Mouse (Mus musculus) left cerebral cortex, postnatal 10 days (tissue): ENCODE results near the gene Ttc27. TPM values are rescaled to one million over a fixed set of nuclear protein-coding genes. Genes with fewer than 3 reads are reported as not detected.

Experiments used
- DNase-seq, 2 experiments: peaks; one replicate each; pipeline ENCODE4 v3.0.0; 2021 to 2022; ENCODE audit warnings: low spot score in 2 of 2, mixed read lengths in 1 of 2; ENCODE audit errors: extremely low spot score in 1 of 2
- intact Hi-C: fragments of 180-260 bp; cut with DNase I; formaldehyde crosslinking; loops from one replicate; pipeline ENCODE4 v1.15.1; 2025
- total RNA-seq, 2 experiments: library from RNA; stranded (reverse); gene quantifications; 2 replicates each; pipeline ENCODE4 v1.2.3; 2021

Ttc27 gene
- total RNA-seq, 2 experiments from 2014 or later, result 28.9 to 33.5 TPM

- DNase-seq, result no peak
These were observed 32.1 kb downstream of the Ttc27 start for GRCm38 (mm10) chr17:74749659-74750058.

GRCm38 (mm10) chr17:74751026-74751425 lies 33.5 kb downstream of the Ttc27 start:
- intact Hi-C loops, result no loop called here
- DNase-seq, result no peak

More at GRCm38 (mm10) chr17:74749659-74750058, 32.1 kb downstream of the Ttc27 start:
- intact Hi-C loops, result no loop called here

- intact Hi-C loops, result no loop called here
- no peak for DNase-seq
These were observed 35.5 kb downstream of the Ttc27 start for GRCm38 (mm10) chr17:74752906-74753627.

GRCm38 (mm10) chr17:74753628-74754104 lies 36.1 kb downstream of the Ttc27 start:
- DNase-seq, result no peak
- intact Hi-C loops, result no loop called here

- intact Hi-C loops, result no loop called here
- DNase-seq, result no peak
These were observed 37.0 kb downstream of the Ttc27 start for GRCm38 (mm10) chr17:74754369-74755118.

- intact Hi-C loops, result no loop called here
- DNase-seq, result no peak
These were observed 51.9 kb downstream of the Ttc27 start for GRCm38 (mm10) chr17:74769390-74769811.

- intact Hi-C loops, result no loop called here
- no peak for DNase-seq
These were observed 54.8 kb downstream of the Ttc27 start for GRCm38 (mm10) chr17:74772364-74772763.

GRCm38 (mm10) chr17:74773556-74773955 lies 56.0 kb downstream of the Ttc27 start:
- intact Hi-C loops, result no loop called here
- no peak for DNase-seq

GRCm38 (mm10) chr17:74780133-74780532 lies 62.6 kb downstream of the Ttc27 start:
- intact Hi-C loops, result no loop called here
- no peak for DNase-seq

GRCm38 (mm10) chr17:74780627-74781026 lies 63.1 kb downstream of the Ttc27 start:
- intact Hi-C loops, result no loop called here
- DNase-seq, result no peak

GRCm38 (mm10) chr17:74781911-74782310 lies 64.4 kb downstream of the Ttc27 start:
- DNase-seq, result no peak
- intact Hi-C loops, result no loop called here

- intact Hi-C loops, result no loop called here
- no peak for DNase-seq
These were observed 68.1 kb downstream of the Ttc27 start for GRCm38 (mm10) chr17:74785586-74785985.

GRCm38 (mm10) chr17:74786198-74786734 lies 68.7 kb downstream of the Ttc27 start:
- DNase-seq, result no peak
- intact Hi-C loops, result no loop called here

GRCm38 (mm10) chr17:74796023-74796699 lies 78.6 kb downstream of the Ttc27 start:
- DNase-seq, result no peak
- intact Hi-C loops, result no loop called here

- intact Hi-C loops, result no loop called here
These were observed 82.3 kb downstream of the Ttc27 start for GRCm38 (mm10) chr17:74799865-74800264.

GRCm38 (mm10) chr17:74802765-74803164 lies 85.2 kb downstream of the Ttc27 start:
- DNase-seq, result no peak
- intact Hi-C loops, result no loop called here

More at GRCm38 (mm10) chr17:74799865-74800264, 82.3 kb downstream of the Ttc27 start:
- no peak for DNase-seq

GRCm38 (mm10) chr17:74803835-74804234 lies 86.3 kb downstream of the Ttc27 start:
- DNase-seq, result no peak
- intact Hi-C loops, result no loop called here

GRCm38 (mm10) chr17:74804321-74804930 lies 86.9 kb downstream of the Ttc27 start:
- intact Hi-C loops, result no loop called here
- DNase-seq, result no peak
